Mouse (Mus musculus) bone marrow macrophage, adult 2 months (primary cell): ENCODE data around the gene Esr1.

Experiments
- CTCF ChIP-seq: IDR thresholded peaks from 2 replicates; pipeline ENCODE4 v1.5.1; 2012; ENCODE audit warnings: low read depth, mild to moderate bottlenecking, low read length, moderate library complexity
- POLR2A ChIP-seq: IDR thresholded peaks from 2 replicates; pipeline ENCODE4 v1.6.1; 2012; ENCODE audit warnings: mild to moderate bottlenecking, low read depth, low read length, borderline replicate concordance

- TF ChIP-seq CTCF (no peak), POLR2A (no peak)
Observed at GRCm38 (mm10) chr10:4974246-4974645, 362.9 kb downstream of the Esr1 start.
